Mouse (Mus musculus) activated CD4-positive, CD25-positive, alpha-beta regulatory T cell, adult 9 weeks (primary cell): ENCODE measurements around the gene Gm26727. TPM values are rescaled to one million over a fixed set of nuclear protein-coding genes. Genes with fewer than 3 reads are reported as not detected.

Experiments
- polyA plus RNA-seq: library from polyadenylated mRNA; unstranded; fragments of 100-300 nt; shearing (Covaris generic); gene quantifications from one replicate; pipeline ENCODE4 v1.2.1, GENCODE M21; 2017

Gene Gm26727
- polyA plus RNA-seq: not detected

DNA sequence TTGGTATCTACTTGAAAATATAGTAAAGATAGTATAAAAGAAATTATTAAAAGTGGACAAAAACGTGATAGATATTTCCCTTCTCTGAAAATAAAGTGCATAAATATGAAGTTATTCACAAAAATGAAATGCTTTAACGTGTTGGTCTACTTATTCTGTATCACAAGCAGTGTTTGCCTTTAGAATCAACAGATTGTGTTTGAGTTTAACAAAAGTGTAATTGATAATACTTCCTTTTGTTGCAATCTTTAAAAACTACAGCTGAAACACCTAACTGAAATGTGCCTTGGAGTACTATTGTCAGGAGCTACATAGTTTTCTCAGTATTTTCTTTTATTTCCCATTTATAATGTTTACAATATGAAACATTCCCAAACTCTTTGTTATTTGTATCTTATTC, at the start of gene Gm26727:
Gene Gm26727 (minus strand): TSS at position 101 of the 400 bp plus-strand sequence.

GRCm38 (mm10) chr2:67445780-67446179, 12.8 kb upstream of the Gm26727 start, which contains the start of gene Xirp2:
Gene Xirp2, plus strand, starts transcription at chr2:67446002.

DNA sequence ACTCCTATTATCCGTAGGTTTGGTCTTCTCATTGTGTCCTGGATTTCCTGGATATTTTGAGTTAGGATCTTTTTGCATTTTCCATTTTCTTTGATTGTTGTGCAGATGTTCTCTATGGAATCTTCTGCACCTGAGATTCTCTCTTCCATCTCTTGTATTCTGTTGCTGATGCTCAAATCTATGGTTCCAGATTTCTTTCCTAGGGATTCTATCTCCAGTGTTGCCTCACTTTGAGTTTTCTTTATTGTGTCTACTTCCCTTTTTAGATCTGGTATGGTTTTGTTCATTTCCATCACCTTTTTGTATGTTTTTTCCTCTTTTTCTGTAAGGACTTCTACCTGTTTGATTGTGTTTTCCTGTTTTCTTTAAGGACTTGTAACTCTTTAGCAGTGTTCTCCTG, 19.6 kb downstream of the Gm26727 start, which contains the start of gene Gm21830:
Gene Gm21830 (plus strand): TSS at position 301 of the 400 bp plus-strand sequence.

Other genes with a start within 250 kb of the Gm26727 start
- not detected for gene Gm21830, start 19.5 kb downstream of the Gm26727 start, polyA plus RNA-seq
- gene Xirp2, start 12.8 kb upstream of the Gm26727 start, polyA plus RNA-seq: not detected
- gene B3galt1, start 132.7 kb upstream of the Gm26727 start, polyA plus RNA-seq: 0.07 TPM